Mouse (Mus musculus) CH12.LX (cell line): ENCODE data around the gene Sec14l4.
A peak's percentile ranks its signal among the peaks of the same experiment; 100 is the strongest.

Experiments used
- CHD2 ChIP-seq: IDR thresholded peaks from 2 replicates; pipeline ENCODE4 v1.6.1; 2011; ENCODE audit warnings: low read length, improper control_type of control experiment
- CTCF ChIP-seq, 2 experiments: IDR thresholded peaks in 1 of 2; conservative IDR thresholded peaks in 1 of 2; 2 replicates each; pipeline ENCODE4 v1.5.1; 2011 to 2012; ENCODE audit warnings: low read depth in 2 of 2, low read length in 2 of 2, improper control_type of control experiment in 1 of 2, inconsistent platforms in 1 of 2, mild to moderate bottlenecking in 1 of 2, moderate library complexity in 1 of 2
- EP300 ChIP-seq: IDR thresholded peaks from 2 replicates; pipeline ENCODE4 v1.6.1; 2011; ENCODE audit warnings: low read length, improper control_type of control experiment
- HCFC1 ChIP-seq: IDR thresholded peaks from 2 replicates; pipeline ENCODE4 v1.6.1; 2012; ENCODE audit warnings: low read depth, mild to moderate bottlenecking, inconsistent platforms, low read length, improper control_type of control experiment
- TCF12 ChIP-seq: IDR thresholded peaks from 2 replicates; pipeline ENCODE4 v1.6.1; 2014; ENCODE audit warnings: low read depth, mild to moderate bottlenecking, inconsistent platforms, low read length, improper control_type of control experiment
- ZMIZ1 ChIP-seq: IDR thresholded peaks from 2 replicates; pipeline ENCODE4 v1.6.1; 2012; ENCODE audit warnings: low read depth, mild to moderate bottlenecking, inconsistent platforms, low read length, improper control_type of control experiment
- ZNF384 ChIP-seq: IDR thresholded peaks from 2 replicates; pipeline ENCODE4 v1.6.1; 2012; ENCODE audit warnings: low read depth, low read length, improper control_type of control experiment, inconsistent platforms

GRCm38 (mm10) chr11:4033471-4033870 lies 2.2 kb downstream of the Sec14l4 start:
- TF ChIP-seq CTCF (conservative IDR thresholded peaks at IDR 0.05 in 1 of 2, IDR thresholded peaks at IDR 0.05 in 1 of 2; ENCODE audit: low read depth in 2 of 2, low read length in 2 of 2), result 0 out of 4 replicates have a peak, but pooled peaks have one; percentile 11 to 18
- no peak for TF ChIP-seq HCFC1
- no peak for TF ChIP-seq CHD2
- TF ChIP-seq TCF12, result no peak
- TF ChIP-seq EP300, result no peak
- TF ChIP-seq ZMIZ1, result no peak
- no peak for TF ChIP-seq ZNF384
